Mouse (Mus musculus): ENCODE data around the gene Rimbp2.

GRCm38 (mm10) chr5:128744351-128744750 is 208.9 kb downstream of the Rimbp2 start:
- TF ChIP-seq CTCF (IDR thresholded peaks at IDR 0.05; ENCODE audit: low read depth) = no peak
- no peak for TF ChIP-seq EP300 (IDR thresholded peaks at IDR 0.05; ENCODE audit: low read depth)

All from liver, postnatal 0 days (tissue).